Mouse (Mus musculus) hindlimb bud, embryonic 11.5 days (tissue): Measurements from ENCODE around the gene Chrm5.

Experiments used
- DNase-seq: peaks from one replicate; pipeline ENCODE4 v3.0.0-alpha.2; 2012; ENCODE audit warnings: low read depth, low spot score; ENCODE audit errors: extremely low spot score

The Chrm5 gene

GRCm38 (mm10) chr2:112480669-112481068 is at the start of gene Chrm5:
Chrm5 (minus strand) TSS chr2:112480769.
- no peak for DNase-seq

GRCm38 (mm10) chr2:112526933-112527332 is 46.4 kb upstream of the Chrm5 start:
- DNase-seq: no peak

- no peak for DNase-seq
Observed at GRCm38 (mm10) chr2:112520526-112521482, 40.2 kb upstream of the Chrm5 start.

- DNase-seq: no peak
Observed at GRCm38 (mm10) chr2:112518541-112518940, 38.0 kb upstream of the Chrm5 start.

- no peak for DNase-seq
Observed at GRCm38 (mm10) chr2:112517218-112517617, 36.6 kb upstream of the Chrm5 start.

GRCm38 (mm10) chr2:112516728-112517127 is 36.2 kb upstream of the Chrm5 start:
- no peak for DNase-seq

- no peak for DNase-seq
Observed at GRCm38 (mm10) chr2:112513036-112513435, 32.5 kb upstream of the Chrm5 start.

GRCm38 (mm10) chr2:112510140-112510539 is 29.6 kb upstream of the Chrm5 start:
- DNase-seq: no peak

- no peak for DNase-seq
Observed at GRCm38 (mm10) chr2:112507444-112507843, 26.9 kb upstream of the Chrm5 start.

- no peak for DNase-seq
Observed at GRCm38 (mm10) chr2:112506841-112507435, 26.4 kb upstream of the Chrm5 start.

GRCm38 (mm10) chr2:112503978-112504377 is 23.4 kb upstream of the Chrm5 start:
- DNase-seq: no peak

- DNase-seq: no peak
Observed at GRCm38 (mm10) chr2:112501209-112501608, 20.6 kb upstream of the Chrm5 start.

- no peak for DNase-seq
Observed at GRCm38 (mm10) chr2:112497851-112498250, 17.3 kb upstream of the Chrm5 start.

GRCm38 (mm10) chr2:112493539-112494260 is 13.1 kb upstream of the Chrm5 start:
- no peak for DNase-seq

- no peak for DNase-seq
Observed at GRCm38 (mm10) chr2:112492856-112493538, 12.4 kb upstream of the Chrm5 start, which contains the start of gene Aven. Aven (plus strand) TSS chr2:112492964.

GRCm38 (mm10) chr2:112492431-112492855 is 11.9 kb upstream of the Chrm5 start:
- peak; percentile 28 for DNase-seq

GRCm38 (mm10) chr2:112491629-112492028 is 11.1 kb upstream of the Chrm5 start:
- DNase-seq: no peak

- no peak for DNase-seq
Observed at GRCm38 (mm10) chr2:112490483-112491196, 10.1 kb upstream of the Chrm5 start.

GRCm38 (mm10) chr2:112484886-112485285 is 4.3 kb upstream of the Chrm5 start:
- DNase-seq: no peak

- no peak for DNase-seq
Observed at GRCm38 (mm10) chr2:112483334-112483651, 2.7 kb upstream of the Chrm5 start.
